21 mouse cellular contexts compared by ENCODE assay signal in genomic region chr2:39217150-39217549, GRCm38 (mm10). TPM values are rescaled to one million over a fixed set of nuclear protein-coding genes. Genes with fewer than 3 reads are reported as not detected.
DNase-seq lines count a peak whose midpoint lies in the region; ATAC-seq lines count a peak whose summit lies in the region.
"Had no signal": no experiment of that assay in that cellular context is flagged by ENCODE, and none has a peak within 500 bp of the region (broad histone marks: within the 10 kb centered on the region; RNA-seq: fewer than 3 reads in every experiment).

No protein-coding gene starts in this region.

- no peak overlapping the region for H3K9ac ChIP-seq in midbrain, embryonic 16.5 days (ENCODE audit: low read depth, low read length)
- H3K9ac ChIP-seq: embryonic facial prominence, embryonic 12.5 days; forebrain, embryonic 12.5 days; heart, embryonic 13.5 days; hindbrain, embryonic 15.5 days had no signal

- no peaks in the 10 kb centered on the region for H3K36me3 ChIP-seq in midbrain, embryonic 16.5 days (ENCODE audit: control insufficient read depth, insufficient read depth, low read length)
- 0 out of 2 replicates have a peak, but pooled peaks cover 3% of the 10 kb centered on the region for H3K36me3 ChIP-seq in midbrain, embryonic 10.5 days
- H3K36me3 ChIP-seq: embryonic facial prominence, embryonic 12.5 days; forebrain, embryonic 12.5 days; heart, embryonic 13.5 days; hindbrain, embryonic 15.5 days had no signal

- WGBS in midbrain, embryonic 16.5 days = 97% methylated on average over 4 of the region's 4 CpGs
- 93% methylated on average over 4 of the region's 4 CpGs for WGBS in midbrain, embryonic 10.5 days

- no peaks in the 10 kb centered on the region for H3K27me3 ChIP-seq in midbrain, embryonic 16.5 days (ENCODE audit: control insufficient read depth, insufficient read depth, low read depth, low read length)
- no peaks in the 10 kb centered on the region for H3K27me3 ChIP-seq in midbrain, embryonic 10.5 days (ENCODE audit: low read depth, poor library complexity, severe bottlenecking)
- H3K27me3 ChIP-seq: embryonic facial prominence, embryonic 12.5 days; forebrain, embryonic 12.5 days; heart, embryonic 13.5 days; hindbrain, embryonic 15.5 days had no signal

- ATAC-seq in frontal cortex, adult (ENCODE audit: low TSS enrichment) = 0 out of 2 replicates have a peak, but pooled peaks have one; percentile 16
- 0 out of 2 replicates have a peak, but pooled peaks have one; percentile 18 for ATAC-seq in midbrain, embryonic 16.5 days
- peak; percentile 76 for ATAC-seq in megakaryocyte progenitor cell, adult 5-6 weeks (replicated peaks; ENCODE audit: poor library complexity)
- ATAC-seq: CD4-positive, CD25-positive, alpha-beta regulatory T cell, adult 4 months; forebrain, embryonic 16.5 days had no signal

- DNase-seq in frontal cortex, adult 2 months (ENCODE audit: extremely low spot score in 1 of 2, low spot score in 1 of 2) = no peak
- DNase-seq in midbrain, embryonic 10.5 days (ENCODE audit: low spot score) = no peak
- no peak for DNase-seq in cerebellum, postnatal 14 days
- no peak for DNase-seq in retina, postnatal 1 day
- DNase-seq: adrenal gland, adult 8-10 months; adrenal gland, postnatal 36 days; B cell, adult 2 months; cerebellum, adult 2 months; gastrocnemius, adult 2 months; gastrocnemius, postnatal 25 days; heart, postnatal 36 days had no signal

- no peak overlapping the region for H3K27ac ChIP-seq in midbrain, embryonic 16.5 days (ENCODE audit: low read length)
- no peak overlapping the region for H3K27ac ChIP-seq in midbrain, embryonic 10.5 days (replicated peaks)
- H3K27ac ChIP-seq: embryonic facial prominence, embryonic 12.5 days; forebrain, embryonic 12.5 days; gastrocnemius, adult 2 months; heart, embryonic 13.5 days; hindbrain, embryonic 15.5 days had no signal

- H3K4me2 ChIP-seq in midbrain, embryonic 16.5 days (ENCODE audit: low read length) = no peak overlapping the region
- H3K4me2 ChIP-seq: embryonic facial prominence, embryonic 12.5 days; forebrain, embryonic 12.5 days; heart, embryonic 13.5 days; hindbrain, embryonic 15.5 days had no signal

- no peaks in the 10 kb centered on the region for H3K9me3 ChIP-seq in midbrain, embryonic 16.5 days (replicated peaks; ENCODE audit: control insufficient read depth, low read length, poor library complexity, severe bottlenecking)
- no peaks in the 10 kb centered on the region for H3K9me3 ChIP-seq in midbrain, embryonic 10.5 days (replicated peaks)
- H3K9me3 ChIP-seq: embryonic facial prominence, embryonic 12.5 days; forebrain, embryonic 12.5 days; G1E; heart, embryonic 13.5 days; hindbrain, embryonic 15.5 days had no signal

- H3K4me3 ChIP-seq in midbrain, embryonic 16.5 days (ENCODE audit: low read depth, low read length) = no peak overlapping the region
- no peak overlapping the region for H3K4me3 ChIP-seq in midbrain, embryonic 10.5 days
- H3K4me3 ChIP-seq: embryonic facial prominence, embryonic 12.5 days; forebrain, embryonic 12.5 days; gastrocnemius, adult 2 months; heart, embryonic 13.5 days; hindbrain, embryonic 15.5 days had no signal

- no peaks in the 10 kb centered on the region for H3K4me1 ChIP-seq in midbrain, embryonic 16.5 days (ENCODE audit: control insufficient read depth, insufficient read depth, low read length)
- H3K4me1 ChIP-seq in midbrain, embryonic 10.5 days = peaks cover 3% of the 10 kb centered on the region; the same call in 1 of the 2 replicates
- H3K4me1 ChIP-seq: embryonic facial prominence, embryonic 12.5 days had no signal

RNA-seq across cellular contexts. Expression of gene Ppp6c, which starts 9.1 kb away (rescaled TPM):
- 40.1 and 46.5 TPM in 2 replicates for polyA plus RNA-seq in frontal cortex, adult 2 months (2012; rRNA removed)
- 70.7 and 74.3 TPM in 2 replicates for polyA plus RNA-seq in midbrain, embryonic 16.5 days (2015; fragmentation: Nextera tagmentation; extraction: Ambion mirVana)
- polyA plus RNA-seq in midbrain, embryonic 10.5 days (2016; fragmentation: Nextera tagmentation; extraction: Ambion mirVana) = 82.7 and 84.3 TPM in 2 replicates
- total RNA-seq in megakaryocyte progenitor cell, adult 5-6 weeks (2015) = 118 and 136 TPM in 2 replicates
- 64.2 and 72.9 TPM in 2 replicates for total RNA-seq in megakaryocyte progenitor cell, adult 5-6 weeks (2017)

RNA-seq across cellular contexts. Expression of gene Scai, which starts 26.6 kb away (rescaled TPM):
- polyA plus RNA-seq in frontal cortex, adult 2 months (2012; rRNA removed) = 9.4 and 10.3 TPM in 2 replicates
- polyA plus RNA-seq in midbrain, embryonic 16.5 days (2015; fragmentation: Nextera tagmentation; extraction: Ambion mirVana) = 18.7 and 22.8 TPM in 2 replicates
- polyA plus RNA-seq in midbrain, embryonic 10.5 days (2016; fragmentation: Nextera tagmentation; extraction: Ambion mirVana) = 9.3 and 10.5 TPM in 2 replicates
- total RNA-seq in megakaryocyte progenitor cell, adult 5-6 weeks (2015) = 7.4 and 10.6 TPM in 2 replicates
- total RNA-seq in megakaryocyte progenitor cell, adult 5-6 weeks (2017) = 6.0 and 11.6 TPM in 2 replicates

Comparison
In these comparisons a context has a peak if more than half of its experiments do, and no peak if none do; other contexts are left out.
1. ATAC-seq: peak in every context shown above with its lines; median percentile 76 in megakaryocyte progenitor cell, adult 5-6 weeks; 18 in midbrain, embryonic 16.5 days; 16 in frontal cortex, adult.